Mouse (Mus musculus) heart, embryonic 10.5 days (tissue): ENCODE data around the gene Ankrd45. TPM values are rescaled to one million over a fixed set of nuclear protein-coding genes. Genes with fewer than 3 reads are reported as not detected.

Experiments used
- DNase-seq: peaks from one replicate; pipeline ENCODE4 v3.0.0-alpha.2; 2017; ENCODE audit warnings: low spot score
- H3K27ac ChIP-seq: fragments of 300-500 bp; sonication (generic); 2 replicates; pipeline ENCODE4 v1.5.1; 2016; ENCODE audit warnings: mild to moderate bottlenecking
- H3K27me3 ChIP-seq: fragments of 300-500 bp; sonication (generic); 2 replicates; pipeline ENCODE4 v1.6.1; 2016; ENCODE audit warnings: mild to moderate bottlenecking; ENCODE audit not compliant: poor library complexity, insufficient read depth, severe bottlenecking
- H3K36me3 ChIP-seq: fragments of 300-500 bp; sonication (generic); 2 replicates; pipeline ENCODE4 v1.6.1; 2016; ENCODE audit warnings: mild to moderate bottlenecking, moderate library complexity
- H3K4me1 ChIP-seq: fragments of 300-500 bp; sonication (generic); 2 replicates; pipeline ENCODE4 v1.6.1; 2016; ENCODE audit warnings: mild to moderate bottlenecking
- H3K4me3 ChIP-seq: fragments of 300-500 bp; sonication (generic); 2 replicates; pipeline ENCODE4 v1.5.1; 2016; ENCODE audit warnings: mild to moderate bottlenecking, moderate library complexity
- H3K9me3 ChIP-seq: fragments of 300-500 bp; sonication (generic); 2 replicates; pipeline ENCODE4 v1.6.1; 2016; ENCODE audit warnings: mild to moderate bottlenecking, moderate library complexity
- WGBS: fragments of 180-500 bp; shearing (Covaris S2); methylation state at CpG from one replicate; pipeline ENCODE4 v1.1.7; 2016; 5-methylcytosine and 5-hydroxymethylcytosine counted together
- polyA plus RNA-seq: library from polyadenylated mRNA; unstranded; fragments of >200 nt; fragmentation: Nextera tagmentation; extraction: Ambion mirVana; gene quantifications from 2 replicates; pipeline ENCODE4 v1.2.1, GENCODE M21; 2016

The Ankrd45 gene
- polyA plus RNA-seq, 1 experiment from 2014 or later: 2.0 TPM

GRCm38 (mm10) chr1:161199856-161200255, 57.4 kb downstream of the Ankrd45 start:
- H3K4me1 ChIP-seq: 0 out of 2 replicates have a peak, but pooled peaks cover 2% of the 10 kb centered on the region
- 65% methylated on average over 5 of the region's 5 CpGs for WGBS
- H3K9me3 ChIP-seq: no peaks in the 10 kb centered on the region
- no peak overlapping the region for H3K27ac ChIP-seq
- H3K27me3 ChIP-seq: no peaks in the 10 kb centered on the region
- no peak overlapping the region for H3K4me3 ChIP-seq
- no peaks in the 10 kb centered on the region for H3K36me3 ChIP-seq
- DNase-seq: no peak

- DNase-seq: no peak
- peaks cover 9% of the 10 kb centered on the region; the same call in 1 of the 2 replicates for H3K4me1 ChIP-seq
- H3K36me3 ChIP-seq: no peaks in the 10 kb centered on the region
- H3K4me3 ChIP-seq: no peak overlapping the region
- H3K9me3 ChIP-seq: no peaks in the 10 kb centered on the region
- H3K27ac ChIP-seq: no peak overlapping the region
- H3K27me3 ChIP-seq: no peaks in the 10 kb centered on the region
- 26% methylated on average over 4 of the region's 4 CpGs for WGBS
These were observed 72.0 kb downstream of the Ankrd45 start for GRCm38 (mm10) chr1:161214465-161214864.

GRCm38 (mm10) chr1:161219816-161220215, 77.3 kb downstream of the Ankrd45 start:
- H3K27ac ChIP-seq: no peak overlapping the region
- WGBS: 48% methylated on average over 3 of the region's 3 CpGs
- H3K27me3 ChIP-seq: no peaks in the 10 kb centered on the region
- H3K9me3 ChIP-seq: no peaks in the 10 kb centered on the region
- H3K36me3 ChIP-seq: no peaks in the 10 kb centered on the region
- no peaks in the 10 kb centered on the region for H3K4me1 ChIP-seq
- DNase-seq: no peak
- H3K4me3 ChIP-seq: no peak overlapping the region

Other genes with a start within 250 kb of the Ankrd45 start
- gene Rc3h1, start 236.3 kb upstream of the Ankrd45 start, polyA plus RNA-seq: 7.0 and 7.7 TPM in 2 replicates
- 1.7 and 32.9 TPM in 2 replicates for gene Serpinc1, start 164.1 kb upstream of the Ankrd45 start, polyA plus RNA-seq
- gene Zbtb37, start 107.8 kb upstream of the Ankrd45 start, polyA plus RNA-seq: 6.9 and 8.7 TPM in 2 replicates
- gene Dars2, start 72.0 kb upstream of the Ankrd45 start, polyA plus RNA-seq: 47.8 and 57.3 TPM in 2 replicates
- 21.6 and 25.5 TPM in 2 replicates for gene Cenpl, start 72.0 kb upstream of the Ankrd45 start, polyA plus RNA-seq
- gene Klhl20, start 11.2 kb upstream of the Ankrd45 start, polyA plus RNA-seq: 13.6 and 15.3 TPM in 2 replicates
- gene Tex50, start 16.6 kb downstream of the Ankrd45 start, polyA plus RNA-seq: 0.15 TPM in 1 of 2 replicates, not detected in the other
- 537 and 587 TPM in 2 replicates for gene Prdx6, start 108.5 kb downstream of the Ankrd45 start, polyA plus RNA-seq